Mouse (Mus musculus) olfactory bulb, adult 2 months (tissue): Measurements from ENCODE around the gene Crip1.

Experiments
- CTCF ChIP-seq: fragments of 200-500 bp; IDR thresholded peaks from 2 replicates; pipeline ENCODE4 v1.5.1; 2012; ENCODE audit warnings: low read depth, mild to moderate bottlenecking, low read length, moderate library complexity; ENCODE audit not compliant: insufficient read depth
- POLR2A ChIP-seq: fragments of 200-500 bp; IDR thresholded peaks from 2 replicates; pipeline ENCODE4 v1.6.1; 2012; ENCODE audit warnings: mild to moderate bottlenecking, low read depth, low read length, moderate library complexity; ENCODE audit not compliant: insufficient read depth

- TF ChIP-seq POLR2A (peak; percentile 15; the same call in 1 of the 2 replicates), CTCF (no peak)
Measured at GRCm38 (mm10) chr12:113097749-113098281, 48.3 kb upstream of the Crip1 start, which contains the start of gene Mta1.
